Mouse (Mus musculus) spleen, adult 10 weeks (tissue): ENCODE measurements around the gene Elavl4. TPM values are rescaled to one million over a fixed set of nuclear protein-coding genes. Genes with fewer than 3 reads are reported as not detected.

Source experiments
- polyA plus RNA-seq: library from polyadenylated mRNA; stranded (reverse); fragments of 350-450 nt; fragmentation: Illumina TruSeq; extraction: RNeasy Lipid Tissue Mini Kit (QIAGEN cat#74804); gene quantifications from one replicate; pipeline ENCODE4 v1.2.3, GENCODE M21; 2015; ENCODE audit warnings: low replicate concordance; ENCODE audit not compliant: insufficient read depth

Gene Elavl4
- polyA plus RNA-seq: not detected

DNA sequence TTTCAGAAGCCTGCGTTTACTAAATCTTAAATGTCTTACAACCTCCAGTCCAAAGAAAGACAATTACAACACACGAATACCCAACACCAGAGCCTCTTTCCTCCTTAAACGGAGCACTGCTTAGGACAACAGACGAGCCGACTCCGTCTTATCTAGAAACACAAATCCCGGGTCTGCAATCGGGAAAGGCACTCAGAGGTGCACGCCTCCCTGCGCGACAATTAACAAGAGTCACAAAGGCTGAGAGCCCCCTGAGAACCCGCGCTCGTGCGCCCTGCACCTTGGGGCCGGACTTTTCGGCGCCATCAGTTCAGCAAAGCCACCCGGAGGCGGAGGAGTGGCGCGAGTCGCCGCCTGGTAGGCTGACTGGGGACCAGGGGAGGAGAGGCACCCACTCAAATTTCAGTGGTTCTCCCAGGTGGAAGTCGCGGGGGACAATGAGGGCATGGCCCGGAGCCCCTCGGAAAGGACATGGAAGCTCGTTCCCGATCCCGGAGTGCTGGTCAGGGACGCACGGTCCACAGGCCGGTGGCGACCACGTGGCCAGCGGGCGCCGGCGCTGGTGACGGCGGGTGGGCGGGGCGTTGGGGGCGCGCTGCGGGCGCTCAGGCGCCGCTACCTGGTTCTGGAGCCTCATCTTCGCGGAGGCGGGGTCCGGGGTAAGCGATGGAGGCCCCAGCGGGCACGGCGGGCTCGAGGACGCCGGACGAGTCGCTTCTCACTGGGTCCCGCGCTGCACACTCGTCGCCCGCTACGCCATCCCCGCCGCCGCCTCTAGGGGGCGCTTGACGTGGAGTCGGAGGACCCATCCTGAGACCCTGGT, at the start of gene Elavl4:
Elavl4 (minus strand) TSS at position 732 of the 823 bp plus-strand sequence.

DNA sequence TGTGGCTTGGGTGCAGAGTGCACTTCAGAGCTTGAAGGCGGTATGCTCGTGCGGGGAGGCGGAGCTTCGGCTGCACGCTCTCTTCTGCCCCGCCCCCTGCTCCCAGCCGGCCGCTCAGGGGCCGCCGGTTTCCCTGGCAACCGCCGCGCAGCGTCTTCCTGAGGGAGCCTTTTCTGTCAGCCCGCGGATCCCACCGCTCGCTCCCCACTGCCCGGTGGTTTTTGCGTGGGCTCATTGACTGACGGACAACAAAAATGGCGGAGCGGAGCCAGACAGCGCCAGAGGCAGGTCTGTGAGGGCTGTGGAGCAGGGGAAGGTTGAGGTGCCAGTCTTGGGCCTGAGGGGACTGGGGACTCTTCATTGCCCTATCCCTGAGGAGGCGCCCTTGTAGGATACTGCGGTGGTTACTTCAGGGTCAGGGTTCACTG, 45.9 kb upstream of the Elavl4 start, which contains the start of gene Agbl4:
Agbl4 (plus strand) TSS at position 44 of the 428 bp plus-strand sequence.

Other genes with a start within 250 kb of the Elavl4 start
- gene Agbl4, start 45.8 kb upstream of the Elavl4 start, polyA plus RNA-seq: not detected